Mouse (Mus musculus) brain, embryonic 14.5 days (tissue): ENCODE results near the gene Tbx1.

ENCODE experiments used
- CTCF ChIP-seq: fragments of 200-500 bp; IDR thresholded peaks from 2 replicates; pipeline ENCODE4 v1.5.1; 2012; ENCODE audit warnings: inconsistent platforms, mild to moderate bottlenecking, moderate library complexity, borderline replicate concordance; ENCODE audit not compliant: insufficient read depth, insufficient read length; ENCODE audit errors: extremely low read depth
- POLR2A ChIP-seq: fragments of 200-500 bp; IDR thresholded peaks from 2 replicates; pipeline ENCODE4 v1.6.1; 2012; ENCODE audit warnings: mild to moderate bottlenecking, inconsistent platforms, borderline replicate concordance; ENCODE audit not compliant: poor library complexity, insufficient read depth, insufficient read length, severe bottlenecking; ENCODE audit errors: extremely low read depth

DNA sequence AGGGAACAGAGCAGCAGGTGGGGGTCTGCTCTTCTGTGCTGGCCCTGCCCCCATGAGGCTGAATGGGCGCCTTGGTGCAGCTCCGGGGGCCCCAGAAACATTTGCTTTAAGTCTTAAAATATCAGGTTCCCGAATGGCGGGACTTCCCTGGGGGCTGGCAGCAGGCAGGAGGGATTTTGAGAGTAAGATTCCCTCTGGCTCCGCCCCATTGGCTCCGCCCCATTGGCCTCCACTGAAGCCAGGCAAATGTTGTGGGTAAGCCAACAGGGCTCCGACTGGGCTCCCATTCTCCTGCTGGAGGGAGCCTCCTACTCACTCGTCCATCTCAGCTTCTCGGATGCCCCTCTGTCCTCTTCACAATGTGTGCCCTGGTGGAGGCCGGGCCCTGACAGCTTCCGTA lies 17.8 kb upstream of the Tbx1 start:
- TF ChIP-seq CTCF (no peak), POLR2A (no peak)
